Mouse (Mus musculus) cortical plate, adult 2 months (tissue): ENCODE results near the gene Gm29609. TPM values are rescaled to one million over a fixed set of nuclear protein-coding genes. Genes with fewer than 3 reads are reported as not detected.

Experiments
- H3K27ac ChIP-seq: fragments of 200-500 bp; 2 replicates; pipeline ENCODE4 v1.5.1; 2012; ENCODE audit warnings: low read length, control low read depth, inconsistent platforms; ENCODE audit not compliant: insufficient read depth
- H3K4me1 ChIP-seq: fragments of 200-500 bp; 2 replicates; pipeline ENCODE4 v1.6.1; 2011; ENCODE audit warnings: low read length; ENCODE audit not compliant: control insufficient read depth, insufficient read depth
- H3K4me3 ChIP-seq: fragments of 200-500 bp; 2 replicates; pipeline ENCODE4 v1.5.1; 2011; ENCODE audit warnings: mild to moderate bottlenecking, low read length, control low read depth; ENCODE audit not compliant: insufficient read depth
- CTCF ChIP-seq: fragments of 200-500 bp; IDR thresholded peaks from 2 replicates; pipeline ENCODE4 v1.5.1; 2011; ENCODE audit warnings: mild to moderate bottlenecking, control low read depth, low read length; ENCODE audit not compliant: insufficient read depth; ENCODE audit errors: extremely low read depth
- POLR2A ChIP-seq: fragments of 200-500 bp; IDR thresholded peaks from 2 replicates; pipeline ENCODE4 v1.6.1; 2011; ENCODE audit warnings: mild to moderate bottlenecking, low read length, control low read depth; ENCODE audit not compliant: insufficient read depth; ENCODE audit errors: extremely low read depth
- polyA plus RNA-seq: library from polyadenylated mRNA; depleted of rRNA; stranded (reverse); fragments of >200 nt; gene quantifications from 2 replicates; pipeline ENCODE4 v1.2.3, GENCODE M21; 2012

The Gm29609 gene
- polyA plus RNA-seq, 1 experiment: 2.8 TPM

GRCm38 (mm10) chr5:31192939-31193630 is 13.4 kb upstream of the Gm29609 start, which contains the start of the genes Snx17 and Eif2b4:
Gene Snx17, plus strand, starts transcription at chr5:31193227.
Gene Eif2b4, minus strand, starts transcription at chr5:31193430.
- Histone ChIP-seq H3K4me1 (peaks cover 4% of the 10 kb centered on the region), H3K4me3 (peak within 1 kb of the TSS; percentile 71), H3K27ac (peak within 1 kb of the TSS; percentile 26)
- TF ChIP-seq CTCF: 0 out of 2 replicates have a peak, but pooled peaks have one; percentile 12
- TF ChIP-seq POLR2A: peak; percentile 86

DNA sequence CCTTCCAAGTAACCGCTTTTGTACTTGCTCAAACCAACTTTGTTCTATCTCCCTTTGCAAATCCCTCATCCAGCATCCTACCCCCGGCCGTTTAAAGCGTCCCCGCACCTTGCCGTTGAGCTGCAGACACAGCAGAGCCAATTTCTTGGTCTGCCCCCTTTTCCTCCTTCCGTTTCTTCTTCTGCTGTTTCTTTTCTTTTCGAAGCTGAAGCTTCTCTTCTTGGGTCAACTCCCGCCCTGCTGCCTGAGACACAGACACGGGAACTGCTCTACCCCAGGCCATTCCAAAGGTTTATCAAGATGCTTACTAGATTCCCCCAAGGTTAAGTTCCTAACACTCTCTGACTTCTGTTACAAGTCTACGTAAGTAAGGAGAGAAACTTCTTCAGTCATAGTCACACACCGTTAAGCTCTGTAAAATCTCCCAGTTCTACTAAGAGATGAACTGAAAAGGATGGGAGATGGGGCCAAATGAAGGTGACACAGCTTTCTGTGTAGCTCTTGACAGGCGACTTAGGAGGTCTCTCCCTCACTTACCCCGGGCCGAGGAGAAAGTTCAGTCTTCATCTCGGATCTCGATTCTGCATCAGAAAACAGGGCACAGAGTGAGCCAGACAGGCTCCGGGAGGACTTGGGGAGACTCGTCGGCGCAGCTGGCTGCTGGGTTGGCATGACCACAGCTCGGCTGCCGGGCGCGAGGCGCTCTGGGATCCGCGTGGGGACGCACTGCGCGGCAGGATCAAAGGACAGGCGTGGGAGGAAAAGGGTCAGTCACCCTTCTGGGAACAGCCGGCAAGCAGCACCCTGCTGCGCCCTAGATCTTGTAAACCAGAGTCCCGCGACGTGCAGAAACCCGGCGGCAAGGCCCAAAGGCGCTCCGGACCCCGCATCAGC is 12.6 kb upstream of the Gm29609 start:
- peak overlapping the region; percentile 71 for H3K4me3 ChIP-seq
- peaks cover 4% of the 10 kb centered on the region for H3K4me1 ChIP-seq
- TF ChIP-seq CTCF (no peak), POLR2A (no peak)
- H3K27ac ChIP-seq: peak overlapping the region; percentile 17

DNA sequence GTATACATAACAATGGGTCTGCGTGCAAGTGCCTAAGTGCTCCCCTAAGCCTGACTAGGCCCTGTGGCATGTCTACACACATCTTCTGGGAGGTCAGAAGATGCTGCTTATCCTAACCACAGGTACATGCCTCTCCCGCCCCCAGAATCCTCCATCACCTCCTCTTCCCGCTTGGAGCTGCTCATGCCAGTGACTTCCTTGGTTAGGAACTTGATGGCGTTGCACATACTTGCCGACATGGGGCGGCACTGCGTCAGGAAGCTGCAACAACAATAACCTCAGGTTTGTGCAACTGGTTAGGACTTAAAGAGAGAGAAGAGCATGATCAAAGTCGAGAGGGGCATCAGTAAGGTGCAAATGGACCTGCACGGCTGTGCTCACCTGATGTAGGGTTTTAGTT is 10.5 kb upstream of the Gm29609 start:
- Histone ChIP-seq H3K4me1 (peaks cover 4% of the 10 kb centered on the region), H3K27ac (no peak overlapping the region), H3K4me3 (no peak overlapping the region)
- TF ChIP-seq CTCF (no peak), POLR2A (no peak)

DNA sequence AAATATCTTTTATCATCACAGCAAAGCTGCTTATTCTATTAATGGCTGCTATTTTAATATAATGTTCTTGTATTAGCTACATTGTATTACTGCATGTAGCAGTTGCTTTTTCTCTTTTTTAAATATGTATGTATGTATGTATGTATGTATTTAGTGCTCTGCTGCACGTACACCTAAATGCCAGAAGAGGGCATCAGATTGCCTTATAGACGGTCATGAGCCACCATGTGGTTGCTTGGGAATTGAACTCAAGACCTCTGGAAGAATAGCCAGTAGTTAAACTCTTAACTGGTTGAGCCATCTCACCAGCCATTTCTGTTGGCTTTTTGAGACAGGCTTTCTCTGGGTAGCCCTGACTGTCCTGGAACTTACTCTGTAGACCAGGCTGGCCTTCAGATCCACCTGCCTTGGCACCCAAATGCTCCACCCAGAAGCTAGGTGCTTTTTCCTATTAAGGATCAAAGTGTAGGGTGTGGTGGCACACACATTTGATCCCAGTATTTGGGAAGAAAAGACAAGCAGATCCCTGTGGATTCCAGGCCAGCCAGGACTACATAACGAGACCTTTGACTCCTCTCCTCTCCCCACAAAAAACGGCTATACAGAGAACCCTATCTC is 8.6 kb upstream of the Gm29609 start:
- no peak overlapping the region for H3K4me3 ChIP-seq
- H3K27ac ChIP-seq: no peak overlapping the region
- peaks cover 2% of the 10 kb centered on the region; the same call in 1 of the 2 replicates for H3K4me1 ChIP-seq
- TF ChIP-seq CTCF (peak; percentile 13; the same call in 1 of the 2 replicates), POLR2A (no peak)

DNA sequence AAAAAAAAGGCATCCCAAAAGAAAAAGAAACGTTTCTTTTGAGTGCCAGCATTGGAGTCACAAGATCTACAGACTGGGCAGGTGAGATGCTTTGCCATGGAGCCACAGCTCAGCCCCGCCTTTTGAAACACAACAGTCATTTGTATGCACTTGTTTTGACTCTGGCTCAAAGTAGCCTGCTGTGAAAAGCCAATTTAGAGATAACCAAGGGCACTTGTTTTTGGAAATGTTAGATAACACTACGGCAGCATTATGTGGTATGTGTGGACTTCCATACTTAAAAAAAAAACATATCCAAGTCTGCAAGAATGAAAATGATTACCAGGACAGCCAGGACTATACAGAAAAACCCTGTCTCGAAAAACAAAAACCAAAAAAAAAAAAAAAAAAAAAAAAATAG is 4.0 kb upstream of the Gm29609 start:
- Histone ChIP-seq H3K27ac (no peak overlapping the region), H3K4me1 (no peaks in the 10 kb centered on the region), H3K4me3 (no peak overlapping the region)
- TF ChIP-seq CTCF (no peak), POLR2A (no peak)

DNA sequence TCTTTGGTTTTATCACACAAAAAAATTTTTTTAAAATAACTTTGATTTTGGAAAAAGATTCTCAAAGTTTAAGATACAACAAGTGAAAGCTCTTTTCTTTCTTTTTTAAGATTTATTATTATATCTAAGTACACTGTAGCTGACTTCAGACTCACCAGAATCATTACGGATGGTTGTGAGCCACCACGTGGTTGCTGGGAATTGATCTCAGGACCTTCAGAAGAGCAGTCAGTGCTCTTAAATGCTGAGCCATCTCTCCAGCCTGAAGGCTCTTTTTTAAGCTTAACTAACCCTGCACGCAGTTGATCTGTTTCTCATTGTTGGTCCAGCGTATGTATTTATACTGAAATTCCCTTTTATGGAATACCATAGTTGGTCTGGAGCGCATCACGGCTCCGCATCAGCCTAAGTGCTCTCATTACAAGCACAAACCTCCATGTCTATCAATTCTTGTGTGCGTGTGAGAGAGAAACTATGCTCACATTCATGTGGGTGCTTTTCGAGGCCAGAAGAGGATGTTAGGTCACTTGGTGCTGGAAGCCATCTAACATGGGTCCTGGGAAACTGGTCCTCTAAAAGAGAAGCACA is 1.6 kb upstream of the Gm29609 start:
- no peak for TF ChIP-seq POLR2A
- no peak for TF ChIP-seq CTCF
- H3K27ac ChIP-seq: no peak overlapping the region
- H3K4me1 ChIP-seq: no peaks in the 10 kb centered on the region
- peak overlapping the region; percentile 93; the same call in 1 of the 2 replicates for H3K4me3 ChIP-seq

GRCm38 (mm10) chr5:31179301-31179765 is 378 bp downstream of the Gm29609 start:
- Histone ChIP-seq H3K4me1 (no peaks in the 10 kb centered on the region), H3K27ac (no peak overlapping the region), H3K4me3 (peak overlapping the region; percentile 93)
- TF ChIP-seq CTCF (no peak), POLR2A (no peak)

GRCm38 (mm10) chr5:31168630-31169029 is 11.1 kb downstream of the Gm29609 start:
- no peaks in the 10 kb centered on the region for H3K4me1 ChIP-seq
- no peak for TF ChIP-seq CTCF
- no peak for TF ChIP-seq POLR2A
- H3K4me3 ChIP-seq: no peak overlapping the region
- H3K27ac ChIP-seq: no peak overlapping the region

DNA sequence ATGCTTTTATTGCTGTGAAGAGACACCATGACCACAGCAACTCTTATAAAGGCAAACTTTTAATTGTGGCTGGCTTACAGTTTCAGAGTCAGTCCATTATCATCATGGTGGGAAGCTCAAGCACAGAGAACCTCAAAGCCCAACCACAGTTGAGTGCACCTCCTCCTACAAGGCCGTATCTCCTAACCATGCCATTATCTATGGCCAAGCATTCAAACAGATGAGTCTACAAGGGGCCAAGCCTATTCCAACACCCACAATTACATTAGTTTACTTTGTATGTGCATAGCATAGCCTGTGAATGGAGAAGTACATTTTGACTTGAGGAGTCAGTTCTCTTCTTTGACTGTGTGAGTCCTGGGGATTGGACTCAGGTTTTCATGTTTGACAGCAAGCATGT is 14.8 kb downstream of the Gm29609 start:
- no peak overlapping the region for H3K27ac ChIP-seq
- TF ChIP-seq CTCF (no peak), POLR2A (no peak)
- H3K4me1 ChIP-seq: no peaks in the 10 kb centered on the region
- H3K4me3 ChIP-seq: no peak overlapping the region
